Mouse (Mus musculus): ENCODE results near the gene Synrg.

Synrg gene

DNA sequence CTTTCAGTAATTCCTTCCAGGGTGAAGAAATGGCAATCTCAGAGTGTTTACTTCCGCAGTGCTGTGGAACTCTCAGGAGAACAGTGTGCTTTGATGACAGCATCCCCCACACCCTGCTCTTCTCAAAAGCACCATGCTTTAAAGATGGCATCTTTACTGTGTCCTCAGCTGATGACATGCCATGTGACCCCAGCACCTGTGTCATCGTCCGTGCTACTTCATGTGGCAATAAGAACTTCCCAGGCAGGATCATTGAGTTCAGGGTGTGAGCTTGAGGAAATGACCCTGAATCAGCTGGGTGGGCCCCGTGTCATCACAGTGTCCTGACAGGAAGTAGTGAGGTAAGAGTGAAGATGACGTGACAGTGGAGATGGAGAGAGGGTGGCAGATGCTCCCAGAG, 68.3 kb downstream of the Synrg start:
- in situ Hi-C loops (cut with MboI; ENCODE audit: low sequenced_read_pairs) = no loop called here

- in situ Hi-C loops (cut with MboI; ENCODE audit: low sequenced_read_pairs) = no loop called here
Observed at GRCm38 (mm10) chr11:84033671-84034070, 69.4 kb downstream of the Synrg start.

DNA sequence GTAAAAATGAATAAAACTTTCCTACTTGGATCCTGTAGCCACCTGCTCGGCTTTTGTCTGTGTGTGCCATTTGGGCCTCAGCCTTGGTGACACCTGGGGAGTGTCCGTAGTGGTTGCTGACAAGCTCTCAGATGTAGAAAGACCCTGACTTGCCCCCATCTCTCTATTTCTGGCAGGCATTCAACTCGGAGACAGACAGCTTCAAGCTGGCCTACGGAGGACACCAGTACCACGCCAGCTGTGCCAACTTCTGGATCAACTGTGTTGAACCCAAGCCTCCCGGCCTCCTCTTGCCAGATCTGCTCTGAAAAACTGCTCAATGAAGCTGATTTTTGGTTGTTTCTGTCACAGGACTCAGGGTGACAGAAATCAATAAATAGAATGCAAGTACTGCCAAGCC, 76.4 kb downstream of the Synrg start:
- in situ Hi-C loops (cut with MboI; ENCODE audit: low sequenced_read_pairs) = no loop called here

DNA sequence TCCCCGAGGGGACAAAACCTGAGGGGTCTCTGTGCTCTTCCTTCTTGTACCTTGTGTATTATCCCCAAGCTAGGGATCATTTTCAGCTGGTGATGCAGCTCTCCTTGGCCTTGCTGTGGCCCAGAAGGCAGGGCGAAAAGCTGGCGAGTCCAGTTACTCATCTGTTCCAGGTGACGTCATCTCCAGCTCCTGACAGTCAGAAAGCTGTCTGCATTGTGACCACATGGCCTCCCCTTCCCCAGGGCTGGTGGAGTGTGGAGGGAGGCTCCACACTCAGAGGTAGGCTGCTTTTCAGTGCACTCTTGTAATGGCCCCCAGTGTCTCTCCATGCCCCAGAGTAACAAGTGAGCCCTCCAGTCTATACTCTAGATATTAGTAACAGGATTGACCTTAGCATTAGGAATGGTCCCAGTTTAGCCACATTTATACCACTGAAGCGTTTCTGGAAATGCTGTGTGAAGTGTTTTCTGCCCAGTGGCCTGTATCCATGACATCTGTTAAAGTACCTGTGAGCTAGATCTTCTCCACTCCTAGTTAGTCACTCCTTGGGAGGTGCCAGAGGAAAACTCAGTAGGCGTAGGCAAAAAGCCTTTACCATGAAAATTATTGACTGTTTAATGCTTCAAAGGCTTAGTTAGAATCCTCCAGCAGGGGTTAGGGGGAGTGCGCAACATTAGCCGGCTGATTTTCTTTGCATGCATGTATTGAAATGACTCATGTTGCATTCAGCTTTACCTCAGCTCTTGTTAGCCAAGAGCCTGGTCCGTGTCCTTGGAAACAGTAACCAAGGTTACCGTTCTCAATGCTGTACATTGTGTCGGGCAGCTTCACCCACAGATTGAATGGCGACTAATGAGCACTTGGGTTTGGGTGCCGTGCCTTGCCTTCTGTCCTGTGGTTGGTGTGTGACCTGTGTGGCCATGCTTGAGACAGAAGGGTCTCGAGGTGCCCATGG, 78.9 kb downstream of the Synrg start:
- in situ Hi-C loops (cut with MboI; ENCODE audit: low sequenced_read_pairs) = no loop called here

DNA sequence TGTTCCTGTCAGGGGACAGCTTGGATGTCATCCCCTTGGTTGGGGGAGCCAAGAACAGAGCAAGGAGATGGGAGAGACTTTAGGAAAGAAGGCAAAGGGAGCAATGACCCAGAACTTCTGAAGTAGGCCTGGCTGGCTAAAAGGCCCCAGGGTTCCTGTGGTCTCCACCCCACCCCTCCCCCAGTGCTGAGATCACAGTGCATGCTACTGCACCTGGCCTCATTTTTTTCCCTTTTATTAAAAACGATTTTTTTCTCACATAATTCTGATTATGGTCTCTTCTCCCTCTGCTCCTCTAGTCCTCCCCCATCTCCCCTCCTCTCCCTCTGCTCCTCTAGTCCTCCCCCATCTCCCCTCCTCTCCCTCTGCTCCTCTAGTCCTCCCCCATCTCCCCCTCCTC, 80.8 kb downstream of the Synrg start:
- in situ Hi-C loops (cut with MboI; ENCODE audit: low sequenced_read_pairs) = no loop called here

DNA sequence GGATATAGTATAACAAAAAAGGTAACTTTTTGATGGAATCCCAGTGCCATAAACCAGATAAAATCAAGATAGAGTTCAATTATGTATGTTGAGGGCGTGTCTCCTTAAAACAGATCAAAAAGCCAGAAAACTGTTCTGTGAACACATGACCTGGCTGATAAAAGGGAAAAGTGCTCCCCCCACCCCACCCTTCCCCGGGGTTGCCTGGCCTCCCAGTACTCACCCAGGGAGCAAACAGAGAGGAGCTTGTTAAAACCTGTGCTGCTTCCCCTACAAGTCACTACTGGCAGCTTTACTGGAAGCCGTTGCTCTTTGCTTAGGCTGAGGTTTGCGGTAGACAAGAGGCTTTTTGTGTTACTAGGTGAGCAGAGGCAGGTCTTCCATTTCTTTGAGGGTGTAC, 83.0 kb downstream of the Synrg start:
- in situ Hi-C loops (cut with MboI; ENCODE audit: low sequenced_read_pairs) = no loop called here

- in situ Hi-C loops (cut with MboI; ENCODE audit: low sequenced_read_pairs) = no loop called here
Observed at GRCm38 (mm10) chr11:84048411-84048810, 84.2 kb downstream of the Synrg start.

DNA sequence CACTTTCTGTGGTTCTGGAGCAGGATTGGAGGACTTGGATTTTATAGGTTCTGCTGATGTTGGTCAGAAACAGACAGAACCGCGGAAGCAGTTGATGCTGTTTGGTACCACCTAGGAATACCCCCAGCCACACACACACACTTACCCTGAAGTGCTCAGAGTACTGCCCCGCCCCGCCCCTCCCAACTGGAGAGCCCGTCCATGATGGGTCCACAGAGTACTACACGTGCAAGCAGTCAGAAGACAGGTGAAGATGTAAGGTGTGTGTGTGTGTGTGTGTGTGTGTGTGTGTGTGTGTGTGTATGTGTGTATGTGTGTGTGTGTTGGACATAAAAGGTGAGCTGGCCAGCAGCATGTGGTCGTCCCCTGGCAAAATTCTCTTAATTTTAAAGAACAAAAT, 88.8 kb downstream of the Synrg start:
- in situ Hi-C loops (cut with MboI; ENCODE audit: low sequenced_read_pairs) = no loop called here

- in situ Hi-C loops (cut with MboI; ENCODE audit: low sequenced_read_pairs) = no loop called here
Observed at GRCm38 (mm10) chr11:84053524-84054163, 89.4 kb downstream of the Synrg start.

GRCm38 (mm10) chr11:84057418-84057817, 93.2 kb downstream of the Synrg start:
- in situ Hi-C loops (cut with MboI; ENCODE audit: low sequenced_read_pairs) = no loop called here

DNA sequence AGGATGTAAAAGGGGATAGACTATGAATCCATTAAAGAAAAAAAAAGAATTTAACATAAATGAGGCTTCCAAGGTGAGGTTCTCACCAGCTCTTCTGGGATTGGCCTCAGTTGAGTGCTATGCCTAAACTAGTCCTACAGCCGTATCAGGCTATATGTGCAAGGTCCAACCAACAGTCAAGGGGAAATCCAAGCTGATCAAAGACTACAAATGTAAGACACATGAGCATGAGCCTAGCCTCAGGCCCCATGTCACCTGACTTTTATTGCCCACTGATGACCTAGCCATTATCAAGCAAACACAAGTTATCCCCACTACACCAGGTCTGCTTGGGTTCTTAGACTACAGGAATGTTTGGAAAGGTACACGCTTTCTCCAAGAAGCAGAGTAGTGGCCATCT, 95.6 kb downstream of the Synrg start:
- in situ Hi-C loops (cut with MboI; ENCODE audit: low sequenced_read_pairs) = no loop called here

GRCm38 (mm10) chr11:84060635-84061034, 96.4 kb downstream of the Synrg start:
- in situ Hi-C loops (cut with MboI; ENCODE audit: low sequenced_read_pairs) = no loop called here

- in situ Hi-C loops (cut with MboI; ENCODE audit: low sequenced_read_pairs) = no loop called here
Observed at GRCm38 (mm10) chr11:84061881-84062280, 97.7 kb downstream of the Synrg start.

GRCm38 (mm10) chr11:84062805-84063204, 98.6 kb downstream of the Synrg start:
- in situ Hi-C loops (cut with MboI; ENCODE audit: low sequenced_read_pairs) = no loop called here

- in situ Hi-C loops (cut with MboI; ENCODE audit: low sequenced_read_pairs) = no loop called here
Observed at GRCm38 (mm10) chr11:84063631-84064209, 99.5 kb downstream of the Synrg start.

DNA sequence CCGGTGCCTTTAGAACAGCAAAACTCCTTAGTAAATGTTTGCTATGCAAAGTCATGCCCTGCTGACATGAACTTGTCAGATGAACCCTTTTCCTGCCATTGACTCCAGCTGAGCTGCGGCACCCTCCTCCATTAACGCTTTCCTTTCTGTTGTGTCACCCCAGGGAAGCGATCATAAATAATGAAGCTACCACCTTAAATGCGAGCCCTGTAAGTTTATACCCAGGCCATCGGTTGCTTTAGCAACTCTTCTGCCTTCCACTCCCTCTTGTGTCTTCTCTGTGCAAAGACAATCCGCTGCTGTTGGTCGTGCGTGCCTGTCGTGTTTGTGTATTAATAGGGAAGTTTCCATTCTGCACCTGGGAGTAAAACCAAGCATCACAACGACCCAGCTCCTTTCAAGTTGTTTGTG, 101.8 kb downstream of the Synrg start:
- in situ Hi-C loops (cut with MboI; ENCODE audit: low sequenced_read_pairs) = no loop called here

DNA sequence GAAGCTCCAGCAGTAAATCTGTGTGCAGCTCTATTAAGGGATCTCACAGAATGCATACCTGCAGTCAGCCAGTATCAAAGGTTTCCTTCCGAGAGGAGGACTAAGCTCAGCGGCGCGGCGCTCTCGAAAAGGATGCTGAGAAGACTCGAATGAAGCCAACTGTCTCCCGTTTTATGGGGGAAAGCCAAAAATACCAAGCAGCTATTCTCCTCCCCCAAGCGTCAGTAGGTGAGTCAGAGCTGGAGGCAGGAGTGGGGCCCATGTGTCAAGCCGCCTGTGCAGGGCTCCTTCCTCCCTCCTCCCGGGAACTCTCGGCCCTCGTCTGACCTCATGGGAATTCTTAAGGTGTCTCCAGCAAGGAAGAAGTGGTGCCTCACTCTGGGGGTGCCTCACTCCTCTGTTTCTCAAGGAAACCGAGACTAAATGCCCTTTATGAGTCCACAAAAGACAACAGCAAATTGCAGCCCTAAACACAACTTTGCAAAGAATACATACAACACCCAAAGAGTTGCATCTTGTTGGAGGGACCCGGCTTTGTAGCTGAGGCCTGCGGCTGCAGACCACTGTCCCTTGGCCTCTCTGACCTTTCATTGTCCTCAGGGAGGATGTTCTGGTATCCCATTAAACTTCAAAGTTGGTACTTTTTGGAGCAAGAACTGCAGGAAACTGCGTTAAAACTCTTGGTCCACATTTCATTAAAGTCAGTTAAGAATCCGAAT, 102.9 kb downstream of the Synrg start:
- in situ Hi-C loops (cut with MboI; ENCODE audit: low sequenced_read_pairs) = no loop called here

- in situ Hi-C loops (cut with MboI; ENCODE audit: low sequenced_read_pairs) = no loop called here
Observed at GRCm38 (mm10) chr11:84067720-84068190, 103.5 kb downstream of the Synrg start.

- in situ Hi-C loops (cut with MboI; ENCODE audit: low sequenced_read_pairs) = no loop called here
Observed at GRCm38 (mm10) chr11:84068191-84069033, 104.2 kb downstream of the Synrg start.

- in situ Hi-C loops (cut with MboI; ENCODE audit: low sequenced_read_pairs) = no loop called here
Observed at GRCm38 (mm10) chr11:84069034-84069370, 104.8 kb downstream of the Synrg start, which contains the start of gene Dusp14. Gene Dusp14, minus strand, starts transcription at chr11:84069261.
